Mouse (Mus musculus): ENCODE results near the gene Apc2. TPM values are rescaled to one million over a fixed set of nuclear protein-coding genes. Genes with fewer than 3 reads are reported as not detected.

The Apc2 gene
- polyA plus RNA-seq (2017; shearing (Covaris generic)) = 0.33 TPM

GRCm38 (mm10) chr10:80295618-80296425, at the start of gene Apc2:
Gene Apc2, plus strand, starts transcription at chr10:80295977.

GRCm38 (mm10) chr10:80248971-80249640, 46.7 kb upstream of the Apc2 start, which contains the start of gene Ndufs7:
Gene Ndufs7, plus strand, starts transcription at chr10:80249121.

GRCm38 (mm10) chr10:80260642-80261584, 34.9 kb upstream of the Apc2 start, which contains the start of the genes Gamt and Dazap1:
Gene Gamt, minus strand, starts transcription at chr10:80261012.
Gene Dazap1, plus strand, starts transcription at chr10:80261486.

GRCm38 (mm10) chr10:80292251-80293146, 3.3 kb upstream of the Apc2 start, which contains the start of gene Rps15:
Gene Rps15, plus strand, starts transcription at chr10:80292453.

GRCm38 (mm10) chr10:80320340-80320760, 24.6 kb downstream of the Apc2 start, which contains the start of gene 2310011J03Rik:
Gene 2310011J03Rik, minus strand, starts transcription at chr10:80320537.

GRCm38 (mm10) chr10:80329273-80330081, 33.7 kb downstream of the Apc2 start, which contains the start of the genes Pcsk4 and Reep6:
Gene Pcsk4, minus strand, starts transcription at chr10:80329498.
Gene Reep6, plus strand, starts transcription at chr10:80329953.

GRCm38 (mm10) chr10:80348244-80348781, 52.5 kb downstream of the Apc2 start, which contains the start of gene Adamtsl5:
Gene Adamtsl5, minus strand, starts transcription at chr10:80348412.

GRCm38 (mm10) chr10:80356001-80356682, 60.4 kb downstream of the Apc2 start, which contains the start of gene Plk5:
Gene Plk5, plus strand, starts transcription at chr10:80356459.

Other genes starting within 250 kb of the Apc2 start
- gene Gpx4, start 248.8 kb upstream of the Apc2 start, polyA plus RNA-seq (2017; shearing (Covaris generic)) = 504 TPM
- 71.4 TPM for gene Sbno2, start 190.4 kb upstream of the Apc2 start, polyA plus RNA-seq (2017; shearing (Covaris generic))
- 10.0 TPM for gene Stk11, start 180.2 kb upstream of the Apc2 start, polyA plus RNA-seq (2017; shearing (Covaris generic))
- 362 TPM for gene Atp5d, start 157.3 kb upstream of the Apc2 start, polyA plus RNA-seq (2017; shearing (Covaris generic))
- 2.3 TPM for gene Cbarp, start 155.1 kb upstream of the Apc2 start, polyA plus RNA-seq (2017; shearing (Covaris generic))
- 1.5 TPM for gene Midn, start 147.7 kb upstream of the Apc2 start, polyA plus RNA-seq (2017; shearing (Covaris generic))
- 293 TPM for gene Cirbp, start 130.0 kb upstream of the Apc2 start, polyA plus RNA-seq (2017; shearing (Covaris generic))
- 32.8 TPM for gene 1600002K03Rik, start 123.0 kb upstream of the Apc2 start, polyA plus RNA-seq (2017; shearing (Covaris generic))
- 0.38 TPM for gene Efna2, start 116.5 kb upstream of the Apc2 start, polyA plus RNA-seq (2017; shearing (Covaris generic))
- 130 TPM for gene Mum1, start 69.5 kb upstream of the Apc2 start, polyA plus RNA-seq (2017; shearing (Covaris generic))
- 347 TPM for gene Ndufs7, start 46.9 kb upstream of the Apc2 start, polyA plus RNA-seq (2017; shearing (Covaris generic))
- 1.8 TPM for gene Gamt, start 35.0 kb upstream of the Apc2 start, polyA plus RNA-seq (2017; shearing (Covaris generic))
- gene Dazap1, start 34.5 kb upstream of the Apc2 start, polyA plus RNA-seq (2017; shearing (Covaris generic)) = 40.9 TPM
- 1,130 TPM for gene Rps15, start 3.5 kb upstream of the Apc2 start, polyA plus RNA-seq (2017; shearing (Covaris generic))
- gene 2310011J03Rik, start 24.6 kb downstream of the Apc2 start, polyA plus RNA-seq (2017; shearing (Covaris generic)) = 91.4 TPM
- 26.0 TPM for gene Pcsk4, start 33.5 kb downstream of the Apc2 start, polyA plus RNA-seq (2017; shearing (Covaris generic))
- gene Reep6, start 34.0 kb downstream of the Apc2 start, polyA plus RNA-seq (2017; shearing (Covaris generic)) = not detected
- not detected for gene Adamtsl5, start 52.4 kb downstream of the Apc2 start, polyA plus RNA-seq (2017; shearing (Covaris generic))
- gene Plk5, start 60.5 kb downstream of the Apc2 start, polyA plus RNA-seq (2017; shearing (Covaris generic)) = not detected
- 0.21 TPM for gene Mex3d, start 91.7 kb downstream of the Apc2 start, polyA plus RNA-seq (2017; shearing (Covaris generic))
- 25.0 TPM for gene Mbd3, start 103.6 kb downstream of the Apc2 start, polyA plus RNA-seq (2017; shearing (Covaris generic))
- 318 TPM for gene Uqcr11, start 110.9 kb downstream of the Apc2 start, polyA plus RNA-seq (2017; shearing (Covaris generic))
- 15.8 TPM for gene Tcf3, start 137.7 kb downstream of the Apc2 start, polyA plus RNA-seq (2017; shearing (Covaris generic))
- gene Onecut3, start 198.9 kb downstream of the Apc2 start, polyA plus RNA-seq (2017; shearing (Covaris generic)) = not detected
- gene Atp8b3, start 243.1 kb downstream of the Apc2 start, polyA plus RNA-seq (2017; shearing (Covaris generic)) = not detected